Mouse (Mus musculus): ENCODE results near the gene Parp11.

The Parp11 gene

GRCm38 (mm10) chr6:127448869-127449268 lies 2.2 kb downstream of the Parp11 start:
- DNase-seq, result no peak

- no peak for DNase-seq
These were observed 3.1 kb downstream of the Parp11 start for GRCm38 (mm10) chr6:127449531-127450422.

GRCm38 (mm10) chr6:127453407-127454343 lies 7.0 kb downstream of the Parp11 start:
- DNase-seq, result peak; percentile 91 to 93

- no peak for DNase-seq
These were observed 7.7 kb downstream of the Parp11 start for GRCm38 (mm10) chr6:127454344-127454707.

- DNase-seq, result no peak
These were observed 8.2 kb downstream of the Parp11 start for GRCm38 (mm10) chr6:127454809-127455208.

- DNase-seq, result no peak
These were observed 8.8 kb downstream of the Parp11 start for GRCm38 (mm10) chr6:127455440-127455839.

- no peak for DNase-seq
These were observed 10.1 kb downstream of the Parp11 start for GRCm38 (mm10) chr6:127456769-127457168.

- no peak for DNase-seq
These were observed 13.1 kb downstream of the Parp11 start for GRCm38 (mm10) chr6:127459776-127460175.

- no peak for DNase-seq
These were observed 14.9 kb downstream of the Parp11 start for GRCm38 (mm10) chr6:127461491-127461890.

- no peak for DNase-seq
These were observed 15.6 kb downstream of the Parp11 start for GRCm38 (mm10) chr6:127462251-127462650.

GRCm38 (mm10) chr6:127463273-127464001 lies 16.8 kb downstream of the Parp11 start:
- no peak for DNase-seq

- DNase-seq, result no peak
These were observed 17.9 kb downstream of the Parp11 start for GRCm38 (mm10) chr6:127464523-127464922.

GRCm38 (mm10) chr6:127466749-127467310 lies 20.2 kb downstream of the Parp11 start:
- DNase-seq, result no peak

- DNase-seq, result no peak
These were observed 25.4 kb downstream of the Parp11 start for GRCm38 (mm10) chr6:127472078-127472477.

GRCm38 (mm10) chr6:127473961-127474360 lies 27.3 kb downstream of the Parp11 start:
- DNase-seq, result no peak

- DNase-seq, result no peak
These were observed 28.6 kb downstream of the Parp11 start for GRCm38 (mm10) chr6:127475231-127475630.

GRCm38 (mm10) chr6:127491046-127491445 lies 44.4 kb downstream of the Parp11 start:
- no peak for DNase-seq

GRCm38 (mm10) chr6:127492561-127492960 lies 45.9 kb downstream of the Parp11 start:
- DNase-seq, result no peak

GRCm38 (mm10) chr6:127493750-127494149 lies 47.1 kb downstream of the Parp11 start:
- no peak for DNase-seq

- no peak for DNase-seq
These were observed 47.7 kb downstream of the Parp11 start for GRCm38 (mm10) chr6:127494357-127494756.

- DNase-seq, result no peak
These were observed 48.6 kb downstream of the Parp11 start for GRCm38 (mm10) chr6:127495251-127495650.

GRCm38 (mm10) chr6:127495876-127496275 lies 49.2 kb downstream of the Parp11 start:
- DNase-seq, result no peak
